In the genomic region with DNA sequence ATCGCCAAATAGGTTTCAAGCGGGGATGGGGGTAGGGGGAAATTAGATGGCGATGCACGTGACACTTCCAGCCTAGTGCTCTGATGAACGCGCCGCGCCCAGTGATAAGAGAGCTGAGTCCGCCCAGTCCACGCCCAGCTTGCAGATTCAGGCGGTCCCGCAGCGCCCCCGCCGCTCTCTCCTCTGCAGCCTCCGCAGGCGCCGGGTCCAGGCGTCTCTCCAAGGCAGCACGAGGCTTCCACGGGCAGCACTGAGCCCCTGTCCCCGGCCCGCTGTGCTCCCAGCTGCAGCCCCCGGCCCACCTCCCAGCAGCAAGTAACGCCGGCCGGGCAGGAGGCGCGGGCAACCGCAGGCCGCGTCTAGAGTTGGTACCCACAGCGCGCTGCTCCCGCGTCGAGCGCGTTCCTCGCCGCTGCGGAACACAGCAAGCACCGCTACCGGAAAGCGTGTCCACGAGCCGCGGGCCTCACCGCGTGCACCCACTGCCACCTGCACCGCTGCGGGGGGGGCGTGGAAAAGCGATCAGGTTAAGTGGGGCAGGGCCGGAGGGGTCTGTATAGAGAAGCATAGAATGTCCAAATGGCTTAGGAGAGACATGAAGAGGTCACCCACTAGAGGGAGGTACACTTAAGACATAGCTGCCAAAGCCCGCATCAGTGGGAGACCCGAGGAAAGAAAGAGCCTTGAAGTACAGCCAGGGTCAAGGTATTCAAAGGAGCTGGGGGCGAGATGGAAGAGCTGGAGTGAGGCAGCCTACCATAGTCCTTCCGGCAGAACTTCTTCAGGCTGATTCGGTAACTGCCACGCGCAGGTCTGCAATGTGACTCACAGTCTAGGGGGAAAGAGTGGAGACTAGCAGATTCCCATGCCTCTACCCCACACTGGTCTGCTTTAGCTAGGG, we compare ENCODE assay signal across 8 mouse cellular contexts. TPM values are rescaled to one million over a fixed set of nuclear protein-coding genes. Genes with fewer than 3 reads are reported as not detected.
DNase-seq lines count a peak whose midpoint lies in the region; ATAC-seq lines count a peak whose summit lies in the region.

No protein-coding gene starts in this region.

- H3K4me3 ChIP-seq in embryonic facial prominence, embryonic 10.5 days = peak overlapping the region; percentile 78
- peak overlapping the region; percentile 29 to 68 for H3K4me3 ChIP-seq in heart, embryonic 14.5 days (ENCODE audit: control insufficient read depth in 1 of 2, insufficient read depth in 1 of 2, low read depth in 1 of 2, low read length in 2 of 2)
- peak overlapping the region; percentile 80 for H3K4me3 ChIP-seq in liver, embryonic 15.5 days (replicated peaks)
- H3K4me3 ChIP-seq in neural tube, embryonic 13.5 days = peak overlapping the region; percentile 75

- peak; percentile 88 for DNase-seq in A20 (ENCODE audit: low read depth, low spot score)
- peak; percentile 60 to 64 for DNase-seq in adrenal gland, adult 18-20 months (ENCODE audit: low spot score in 2 of 2)
- peak; percentile 74 for DNase-seq in embryonic facial prominence, embryonic 10.5 days (ENCODE audit: low spot score)
- peak; percentile 73 to 81 for DNase-seq in kidney, postnatal 4 days
- peak; percentile 35 for DNase-seq in thymus, postnatal 25 days

- WGBS in embryonic facial prominence, embryonic 10.5 days = 6% methylated on average over 62 of the region's 62 CpGs
- 8% methylated on average over 61 of the region's 62 CpGs for WGBS in heart, embryonic 14.5 days
- WGBS in liver, embryonic 15.5 days (ENCODE audit: insufficient replicate concordance) = 5% methylated on average over 62 of the region's 62 CpGs
- 6% methylated on average over 52 of the region's 62 CpGs for WGBS in neural tube, embryonic 13.5 days

- H3K9ac ChIP-seq in heart, embryonic 14.5 days (ENCODE audit: low read length) = peak overlapping the region; percentile 88
- peak overlapping the region; percentile 86 for H3K9ac ChIP-seq in liver, embryonic 15.5 days
- peak overlapping the region; percentile 87 for H3K9ac ChIP-seq in neural tube, embryonic 13.5 days

- peaks cover 45% of the 10 kb centered on the region for H3K27me3 ChIP-seq in embryonic facial prominence, embryonic 10.5 days (replicated peaks; ENCODE audit: low read depth, poor library complexity, severe bottlenecking)
- H3K27me3 ChIP-seq in heart, embryonic 14.5 days (ENCODE audit: control insufficient read depth, insufficient read depth, low read length) = peaks cover 40% of the 10 kb centered on the region
- H3K27me3 ChIP-seq in liver, embryonic 15.5 days = peaks cover 49% of the 10 kb centered on the region
- peaks cover 25% of the 10 kb centered on the region for H3K27me3 ChIP-seq in neural tube, embryonic 13.5 days

- H3K36me3 ChIP-seq in embryonic facial prominence, embryonic 10.5 days (replicated peaks) = no peaks in the 10 kb centered on the region; the same call in 1 of the 2 replicates
- no peaks in the 10 kb centered on the region for H3K36me3 ChIP-seq in heart, embryonic 14.5 days (ENCODE audit: control insufficient read depth, insufficient read depth, low read length)
- 0 out of 2 replicates have a peak, but pooled peaks cover 6% of the 10 kb centered on the region for H3K36me3 ChIP-seq in liver, embryonic 15.5 days (replicated peaks)
- no peaks in the 10 kb centered on the region for H3K36me3 ChIP-seq in neural tube, embryonic 13.5 days

- peaks cover 87% of the 10 kb centered on the region for H3K4me1 ChIP-seq in embryonic facial prominence, embryonic 10.5 days
- H3K4me1 ChIP-seq in heart, embryonic 14.5 days (ENCODE audit: control insufficient read depth in 2 of 2, insufficient read depth in 2 of 2, low read length in 2 of 2) = peaks cover 41 to 67% of the 10 kb centered on the region in 2 experiments
- H3K4me1 ChIP-seq in liver, embryonic 15.5 days (replicated peaks) = peaks cover 100% of the 10 kb centered on the region
- H3K4me1 ChIP-seq in neural tube, embryonic 13.5 days (replicated peaks) = peaks cover 93% of the 10 kb centered on the region

- H3K9me3 ChIP-seq in embryonic facial prominence, embryonic 10.5 days = no peaks in the 10 kb centered on the region
- no peaks in the 10 kb centered on the region for H3K9me3 ChIP-seq in heart, embryonic 14.5 days (ENCODE audit: control insufficient read depth, low read length)
- H3K9me3 ChIP-seq in liver, embryonic 15.5 days (replicated peaks) = no peaks in the 10 kb centered on the region
- no peaks in the 10 kb centered on the region for H3K9me3 ChIP-seq in neural tube, embryonic 13.5 days

- ATAC-seq in heart, embryonic 14.5 days (ENCODE audit: insufficient number of reproducible peaks, insufficient read depth, low FRiP score, low read depth) = no peak
- ATAC-seq in liver, embryonic 15.5 days (ENCODE audit: insufficient read depth) = peak; percentile 29
- peak; percentile 19 for ATAC-seq in neural tube, embryonic 13.5 days (ENCODE audit: low read depth)

- peak overlapping the region; percentile 97 for H3K4me2 ChIP-seq in heart, embryonic 14.5 days (ENCODE audit: low read length)
- peak overlapping the region; percentile 100 for H3K4me2 ChIP-seq in liver, embryonic 15.5 days
- H3K4me2 ChIP-seq in neural tube, embryonic 13.5 days = peak overlapping the region; percentile 95

- H3K27ac ChIP-seq in embryonic facial prominence, embryonic 10.5 days (replicated peaks) = peak overlapping the region; percentile 85
- H3K27ac ChIP-seq in heart, embryonic 14.5 days (replicated peaks in 1 of 2; ENCODE audit: control insufficient read depth in 1 of 2, insufficient read depth in 1 of 2, low read depth in 2 of 2, low read length in 2 of 2) = no peak overlapping the region
- peak overlapping the region; percentile 99 for H3K27ac ChIP-seq in liver, embryonic 15.5 days (replicated peaks)
- peak overlapping the region; percentile 84 for H3K27ac ChIP-seq in neural tube, embryonic 13.5 days (replicated peaks)

RNA-seq across cellular contexts. Expression of gene Tbc1d24, which starts 1.3 kb away (rescaled TPM):
- total RNA-seq in adrenal gland, adult 18-20 months (2021) = 10 to 100 TPM; 11.0 to 14.3 TPM
- 6.0 and 6.1 TPM in 2 replicates for polyA plus RNA-seq in embryonic facial prominence, embryonic 10.5 days (2016; fragmentation: Nextera tagmentation; extraction: Ambion mirVana)
- 4.3 and 4.5 TPM in 2 replicates for polyA plus RNA-seq in heart, embryonic 14.5 days (2014; fragmentation: Nextera tagmentation; extraction: Ambion mirVana)
- 6.6 and 7.9 TPM in 2 replicates for polyA plus RNA-seq in liver, embryonic 15.5 days (2015; fragmentation: Nextera tagmentation; extraction: Ambion mirVana)
- 17.8 and 22.0 TPM in 2 replicates for polyA plus RNA-seq in neural tube, embryonic 13.5 days (2015; fragmentation: Nextera tagmentation; extraction: Ambion mirVana)

RNA-seq across cellular contexts. Expression of gene Ntn3, which starts 2.6 kb away (rescaled TPM):
- total RNA-seq in adrenal gland, adult 18-20 months (2021) = 1 to 10 TPM; 1.5 to 2.1 TPM
- 5.0 and 7.3 TPM in 2 replicates for polyA plus RNA-seq in embryonic facial prominence, embryonic 10.5 days (2016; fragmentation: Nextera tagmentation; extraction: Ambion mirVana)
- 1.3 and 1.6 TPM in 2 replicates for polyA plus RNA-seq in heart, embryonic 14.5 days (2014; fragmentation: Nextera tagmentation; extraction: Ambion mirVana)
- polyA plus RNA-seq in liver, embryonic 15.5 days (2015; fragmentation: Nextera tagmentation; extraction: Ambion mirVana) = 1.1 and 1.2 TPM in 2 replicates
- polyA plus RNA-seq in neural tube, embryonic 13.5 days (2015; fragmentation: Nextera tagmentation; extraction: Ambion mirVana) = 5.9 TPM in 2 replicates

RNA-seq across cellular contexts. Expression of gene Tedc2, which starts 13.9 kb away (rescaled TPM):
- total RNA-seq in adrenal gland, adult 18-20 months (2021) = 1 to 10 TPM; 3.5 to 7.1 TPM
- 23.0 and 24.8 TPM in 2 replicates for polyA plus RNA-seq in embryonic facial prominence, embryonic 10.5 days (2016; fragmentation: Nextera tagmentation; extraction: Ambion mirVana)
- polyA plus RNA-seq in heart, embryonic 14.5 days (2014; fragmentation: Nextera tagmentation; extraction: Ambion mirVana) = 5.2 and 5.4 TPM in 2 replicates
- polyA plus RNA-seq in liver, embryonic 15.5 days (2015; fragmentation: Nextera tagmentation; extraction: Ambion mirVana) = 8.2 and 9.6 TPM in 2 replicates
- polyA plus RNA-seq in neural tube, embryonic 13.5 days (2015; fragmentation: Nextera tagmentation; extraction: Ambion mirVana) = 11.9 and 12.6 TPM in 2 replicates

RNA-seq across cellular contexts. Expression of gene Atp6v0c, which starts 37.2 kb away (rescaled TPM):
- total RNA-seq in adrenal gland, adult 18-20 months (2021) = 100 to 1,000 TPM; 434 to 484 TPM
- 422 and 435 TPM in 2 replicates for polyA plus RNA-seq in embryonic facial prominence, embryonic 10.5 days (2016; fragmentation: Nextera tagmentation; extraction: Ambion mirVana)
- polyA plus RNA-seq in heart, embryonic 14.5 days (2014; fragmentation: Nextera tagmentation; extraction: Ambion mirVana) = 581 and 616 TPM in 2 replicates
- polyA plus RNA-seq in liver, embryonic 15.5 days (2015; fragmentation: Nextera tagmentation; extraction: Ambion mirVana) = 362 and 405 TPM in 2 replicates
- polyA plus RNA-seq in neural tube, embryonic 13.5 days (2015; fragmentation: Nextera tagmentation; extraction: Ambion mirVana) = 947 and 1,089 TPM in 2 replicates

RNA-seq across cellular contexts. Expression of gene Amdhd2, which starts 43.1 kb away (rescaled TPM):
- total RNA-seq in adrenal gland, adult 18-20 months (2021) = 10 to 100 TPM; 23.8 to 29.2 TPM
- 44.6 and 50.0 TPM in 2 replicates for polyA plus RNA-seq in embryonic facial prominence, embryonic 10.5 days (2016; fragmentation: Nextera tagmentation; extraction: Ambion mirVana)
- polyA plus RNA-seq in heart, embryonic 14.5 days (2014; fragmentation: Nextera tagmentation; extraction: Ambion mirVana) = 23.6 and 26.0 TPM in 2 replicates
- polyA plus RNA-seq in liver, embryonic 15.5 days (2015; fragmentation: Nextera tagmentation; extraction: Ambion mirVana) = 21.4 and 23.6 TPM in 2 replicates
- 30.4 and 37.4 TPM in 2 replicates for polyA plus RNA-seq in neural tube, embryonic 13.5 days (2015; fragmentation: Nextera tagmentation; extraction: Ambion mirVana)

Comparison
In these comparisons a context has a peak if more than half of its experiments do, and no peak if none do; other contexts are left out.
1. DNase-seq: peak in every context shown above with its lines; median percentile 88 in A20; 77 in kidney, postnatal 4 days; 74 in embryonic facial prominence, embryonic 10.5 days; 62 in adrenal gland, adult 18-20 months; 35 in thymus, postnatal 25 days.
2. H3K27ac ChIP-seq: peak in embryonic facial prominence, embryonic 10.5 days (single experiment), liver, embryonic 15.5 days (single experiment) and neural tube, embryonic 13.5 days (single experiment); none in heart, embryonic 14.5 days (0 of 2).
3. Peak in every context shown above with its lines, with median percentiles within 50 percentile points of each other: H3K4me3 ChIP-seq, H3K4me2 ChIP-seq and H3K9ac ChIP-seq.